Mouse (Mus musculus) midbrain, embryonic 12.5 days (tissue): ENCODE measurements at regions not wholly inside any gene's neighbourhood (a gene's known extent, or its start where the extent isn't known, plus 50 kb on each side); places are given as distances from the start of the nearest gene placed in this dataset.

Experiments
- ATAC-seq: fragments of 200-750 bp; cut with Nextera tagmentation; 2 replicates; pipeline ENCODE4 v1.8.0; 2017; ENCODE audit warnings: low read depth, moderate TSS enrichment, moderate library complexity; ENCODE audit not compliant: low FRiP score
- H3K27ac ChIP-seq: fragments of 300-500 bp; sonication (generic); replicated peaks from 2 replicates; pipeline ENCODE4 v1.5.1; 2016; ENCODE audit warnings: mild to moderate bottlenecking
- H3K27me3 ChIP-seq: fragments of 300-500 bp; sonication (generic); 2 replicates; pipeline ENCODE4 v1.6.1; 2016; ENCODE audit warnings: mild to moderate bottlenecking
- H3K36me3 ChIP-seq: fragments of 300-500 bp; sonication (generic); 2 replicates; pipeline ENCODE4 v1.6.1; 2016
- H3K4me1 ChIP-seq: fragments of 300-500 bp; sonication (generic); 2 replicates; pipeline ENCODE4 v1.6.1; 2016
- H3K4me2 ChIP-seq: fragments of 300-500 bp; sonication (generic); replicated peaks from 2 replicates; pipeline ENCODE4 v1.6.1; 2016; ENCODE audit warnings: mild to moderate bottlenecking, moderate library complexity
- H3K4me3 ChIP-seq: fragments of 300-500 bp; sonication (generic); 2 replicates; pipeline ENCODE4 v1.5.1; 2016; ENCODE audit warnings: mild to moderate bottlenecking
- H3K9ac ChIP-seq: fragments of 300-500 bp; sonication (generic); replicated peaks from 2 replicates; pipeline ENCODE4 v1.6.1; 2016; ENCODE audit warnings: mild to moderate bottlenecking, moderate library complexity
- H3K9me3 ChIP-seq: fragments of 300-500 bp; sonication (generic); 2 replicates; pipeline ENCODE4 v1.6.1; 2016; ENCODE audit warnings: mild to moderate bottlenecking
- WGBS: fragments of 180-500 bp; shearing (Covaris S2); methylation state at CpG from one replicate; pipeline ENCODE4 v1.1.7; 2016; 5-methylcytosine and 5-hydroxymethylcytosine counted together

- no peak overlapping the region for H3K4me3 ChIP-seq
- no peaks in the 10 kb centered on the region for H3K27me3 ChIP-seq
- 96% methylated on average over 2 of the region's 2 CpGs for WGBS
- no peak overlapping the region for H3K27ac ChIP-seq
- H3K4me1 ChIP-seq, result no peaks in the 10 kb centered on the region
- H3K4me2 ChIP-seq, result no peak overlapping the region
- H3K36me3 ChIP-seq, result no peaks in the 10 kb centered on the region
- 0 out of 2 replicates have a peak, but pooled peaks cover 3% of the 10 kb centered on the region for H3K9me3 ChIP-seq
- no peak overlapping the region for H3K9ac ChIP-seq
- ATAC-seq, result no peak
Observed at GRCm38 (mm10) chr13:60398836-60399235, 202.9 kb upstream of the Dapk1 start.

DNA sequence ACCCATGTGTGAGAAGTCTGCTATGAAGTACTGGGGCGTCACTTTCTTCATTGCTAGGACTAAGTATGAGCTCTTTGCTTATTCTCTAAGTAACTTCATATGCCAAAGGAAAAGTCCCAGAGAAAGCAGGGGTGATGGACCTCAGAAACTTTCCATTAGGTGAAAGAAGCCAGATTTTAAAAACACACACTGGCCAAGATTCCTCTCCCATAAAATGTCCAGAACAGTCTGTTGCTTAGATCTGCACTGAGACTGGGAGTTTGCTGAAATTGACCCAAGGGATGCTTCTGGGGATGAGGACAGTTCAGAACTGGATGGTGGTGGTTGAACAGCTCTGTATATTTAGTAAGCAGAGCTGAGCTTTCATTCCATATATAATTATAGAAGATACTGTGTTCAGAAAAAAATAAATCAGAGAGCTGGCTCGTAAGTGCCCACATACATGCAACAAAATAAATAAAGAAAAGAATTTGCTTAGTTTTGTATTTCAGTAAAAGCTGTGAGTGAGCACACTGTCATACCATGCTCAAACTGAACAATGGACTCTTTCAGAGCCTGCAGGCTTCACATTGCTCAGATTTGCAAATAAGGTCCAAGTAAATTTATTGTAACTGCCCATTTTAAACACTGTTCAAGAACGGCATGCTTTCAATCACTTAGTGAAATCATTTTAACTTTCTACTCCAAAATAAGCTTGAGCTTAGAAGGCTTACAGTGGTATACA is 200.8 kb upstream of the Dapk1 start:
- ATAC-seq, result no peak
- Histone ChIP-seq H3K4me3 (no peak overlapping the region), H3K9ac (no peak overlapping the region), H3K4me2 (no peak overlapping the region), H3K27ac (no peak overlapping the region), H3K27me3 (no peaks in the 10 kb centered on the region), H3K4me1 (no peaks in the 10 kb centered on the region), H3K9me3 (0 out of 2 replicates have a peak, but pooled peaks cover 3% of the 10 kb centered on the region), H3K36me3 (no peaks in the 10 kb centered on the region)
- WGBS, result 88% methylated on average over 3 of the region's 3 CpGs

DNA sequence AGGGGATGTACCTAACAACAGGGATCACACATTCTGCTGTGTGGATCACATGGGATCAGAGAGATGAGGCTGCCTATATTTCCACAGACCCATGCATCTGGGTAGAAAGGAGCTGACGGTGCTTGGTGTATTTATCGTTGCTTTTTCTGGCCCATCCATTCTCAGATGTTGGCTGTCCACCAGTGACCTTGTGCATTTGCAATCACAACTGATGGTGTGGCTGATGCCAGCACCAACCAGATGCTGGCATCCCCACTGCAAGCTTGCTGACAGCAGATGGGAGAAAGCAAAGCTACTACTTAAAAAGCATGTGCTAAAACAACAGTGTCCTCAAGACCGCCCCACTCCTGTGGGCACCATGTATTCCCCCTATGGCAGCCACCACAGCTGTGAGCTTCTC is 198.3 kb upstream of the Dapk1 start:
- Histone ChIP-seq H3K27ac (no peak overlapping the region), H3K4me2 (no peak overlapping the region), H3K4me3 (no peak overlapping the region), H3K4me1 (no peaks in the 10 kb centered on the region), H3K27me3 (no peaks in the 10 kb centered on the region), H3K9ac (no peak overlapping the region), H3K9me3 (0 out of 2 replicates have a peak, but pooled peaks cover 3% of the 10 kb centered on the region), H3K36me3 (no peaks in the 10 kb centered on the region)
- ATAC-seq, result no peak
- WGBS, result 96% methylated on average over 3 of the region's 3 CpGs

GRCm38 (mm10) chr13:60407344-60407743 is 194.4 kb upstream of the Dapk1 start:
- 92% methylated on average over 4 of the region's 4 CpGs for WGBS
- H3K9ac ChIP-seq, result no peak overlapping the region
- ATAC-seq, result no peak
- no peaks in the 10 kb centered on the region for H3K36me3 ChIP-seq
- H3K9me3 ChIP-seq, result no peaks in the 10 kb centered on the region
- H3K27me3 ChIP-seq, result no peaks in the 10 kb centered on the region
- no peak overlapping the region for H3K4me3 ChIP-seq
- no peaks in the 10 kb centered on the region for H3K4me1 ChIP-seq
- no peak overlapping the region for H3K4me2 ChIP-seq
- H3K27ac ChIP-seq, result no peak overlapping the region

DNA sequence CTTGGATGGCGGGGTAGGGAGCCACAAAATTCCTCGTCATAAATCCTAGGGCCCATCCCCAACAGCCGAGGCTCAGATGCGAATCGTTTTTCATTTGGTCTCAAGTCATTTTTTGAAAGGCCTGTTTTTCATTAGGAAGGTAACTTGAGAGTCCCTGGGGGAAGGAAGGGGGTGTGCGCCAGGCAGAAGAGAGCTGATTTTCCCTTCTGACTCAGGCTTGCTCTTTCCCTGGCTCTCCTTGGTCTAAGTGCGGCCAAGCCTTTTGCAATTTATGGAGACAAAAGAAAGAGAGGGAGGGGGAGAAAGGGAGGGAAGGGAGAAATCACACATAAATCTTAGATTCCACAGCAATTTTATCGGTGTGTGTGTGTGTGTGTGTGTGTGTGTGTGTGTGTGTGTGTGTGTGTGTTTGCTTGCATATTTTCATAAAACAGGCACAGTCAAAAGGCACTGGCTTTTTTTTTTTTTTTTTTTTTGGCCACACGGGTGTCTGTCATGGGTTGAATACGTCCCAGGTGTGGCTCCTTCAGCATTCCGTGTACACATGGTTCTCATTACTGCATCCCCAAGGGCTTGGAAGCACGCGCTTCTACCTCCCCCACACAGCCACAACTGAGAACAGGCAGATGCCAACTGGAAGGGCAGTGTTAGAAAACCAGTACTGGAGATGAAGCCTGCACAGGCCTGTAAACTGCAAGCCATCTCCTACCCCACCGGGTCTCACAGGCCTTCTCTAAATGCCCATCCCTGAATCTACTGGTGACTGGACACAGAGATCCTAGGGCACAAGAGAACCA is 191.8 kb upstream of the Dapk1 start:
- no peak overlapping the region for H3K4me3 ChIP-seq
- no peaks in the 10 kb centered on the region for H3K36me3 ChIP-seq
- no peaks in the 10 kb centered on the region for H3K4me1 ChIP-seq
- H3K9ac ChIP-seq, result no peak overlapping the region
- no peak overlapping the region for H3K4me2 ChIP-seq
- no peaks in the 10 kb centered on the region for H3K27me3 ChIP-seq
- H3K9me3 ChIP-seq, result no peaks in the 10 kb centered on the region
- no peak overlapping the region for H3K27ac ChIP-seq
- WGBS, result 66% methylated on average over 13 of the region's 14 CpGs
- ATAC-seq, result no peak

- WGBS, result 94% methylated on average over 1 of the region's 1 CpGs
- H3K4me3 ChIP-seq, result no peak overlapping the region
- no peak for ATAC-seq
Observed at GRCm38 (mm10) chr13:60416024-60416423, 185.7 kb upstream of the Dapk1 start.

GRCm38 (mm10) chr13:60417015-60417414 is 184.7 kb upstream of the Dapk1 start:
- WGBS, result 87% methylated on average over 8 of the region's 8 CpGs

More at GRCm38 (mm10) chr13:60416024-60416423, 185.7 kb upstream of the Dapk1 start:
- no peaks in the 10 kb centered on the region for H3K27me3 ChIP-seq
- H3K36me3 ChIP-seq, result no peaks in the 10 kb centered on the region
- no peak overlapping the region for H3K27ac ChIP-seq
- H3K9me3 ChIP-seq, result no peaks in the 10 kb centered on the region
- H3K4me2 ChIP-seq, result no peak overlapping the region
- H3K4me1 ChIP-seq, result peaks cover 6% of the 10 kb centered on the region
- no peak overlapping the region for H3K9ac ChIP-seq

DNA sequence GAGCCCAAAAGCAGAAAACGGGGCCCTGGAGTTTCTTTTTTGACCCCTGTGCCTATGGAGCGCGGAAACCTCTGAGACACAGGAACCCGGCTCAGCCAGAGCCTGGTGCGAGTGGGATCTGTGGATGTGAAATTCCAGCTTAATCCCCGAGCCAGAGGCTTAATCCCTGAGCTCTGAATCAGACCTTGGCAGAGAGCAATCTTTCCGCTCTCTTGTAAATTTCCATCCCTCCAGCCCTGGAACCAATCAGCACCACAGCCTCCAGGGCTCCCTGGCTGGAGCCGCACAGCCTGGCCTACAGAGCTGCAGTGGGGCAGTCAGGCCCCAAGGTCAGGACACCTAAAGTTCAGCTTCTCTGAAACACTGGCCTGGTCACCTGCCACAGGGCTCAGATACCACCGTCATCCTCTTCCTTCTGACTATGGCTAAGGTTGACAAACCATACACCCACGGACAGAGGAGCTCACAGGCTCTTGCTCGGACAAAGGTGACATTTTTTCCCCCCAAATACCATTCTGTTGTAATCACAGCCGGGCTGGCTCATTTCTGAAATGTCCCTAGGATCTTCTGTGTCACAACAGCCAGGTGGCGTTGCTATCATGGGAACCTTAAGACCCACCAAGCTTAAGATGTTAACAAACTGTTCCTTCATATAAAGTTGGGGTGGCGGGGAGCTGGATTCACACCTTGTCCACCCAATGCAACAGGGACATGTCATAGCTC is 184.2 kb upstream of the Dapk1 start:
- Histone ChIP-seq H3K4me2 (no peak overlapping the region), H3K9ac (no peak overlapping the region), H3K4me3 (no peak overlapping the region), H3K27me3 (no peaks in the 10 kb centered on the region), H3K9me3 (no peaks in the 10 kb centered on the region), H3K36me3 (no peaks in the 10 kb centered on the region), H3K27ac (no peak overlapping the region), H3K4me1 (peaks cover 6% of the 10 kb centered on the region)
- no peak for ATAC-seq
- WGBS, result 64% methylated on average over 14 of the region's 14 CpGs

More at GRCm38 (mm10) chr13:60417015-60417414, 184.7 kb upstream of the Dapk1 start:
- H3K27ac ChIP-seq, result no peak overlapping the region
- no peaks in the 10 kb centered on the region for H3K36me3 ChIP-seq
- peaks cover 6% of the 10 kb centered on the region for H3K4me1 ChIP-seq
- H3K9ac ChIP-seq, result no peak overlapping the region
- no peaks in the 10 kb centered on the region for H3K27me3 ChIP-seq
- H3K9me3 ChIP-seq, result no peaks in the 10 kb centered on the region
- no peak overlapping the region for H3K4me3 ChIP-seq
- H3K4me2 ChIP-seq, result no peak overlapping the region
- ATAC-seq, result no peak

- 17% methylated on average over 7 of the region's 7 CpGs for WGBS
- H3K27me3 ChIP-seq, result no peaks in the 10 kb centered on the region
- no peak overlapping the region for H3K4me2 ChIP-seq
- H3K9me3 ChIP-seq, result no peaks in the 10 kb centered on the region
- peaks cover 6% of the 10 kb centered on the region for H3K4me1 ChIP-seq
- no peak overlapping the region for H3K27ac ChIP-seq
- no peak overlapping the region for H3K9ac ChIP-seq
- no peak overlapping the region for H3K4me3 ChIP-seq
- no peak for ATAC-seq
- H3K36me3 ChIP-seq, result no peaks in the 10 kb centered on the region
Observed at GRCm38 (mm10) chr13:60420386-60420785, 181.4 kb upstream of the Dapk1 start.

DNA sequence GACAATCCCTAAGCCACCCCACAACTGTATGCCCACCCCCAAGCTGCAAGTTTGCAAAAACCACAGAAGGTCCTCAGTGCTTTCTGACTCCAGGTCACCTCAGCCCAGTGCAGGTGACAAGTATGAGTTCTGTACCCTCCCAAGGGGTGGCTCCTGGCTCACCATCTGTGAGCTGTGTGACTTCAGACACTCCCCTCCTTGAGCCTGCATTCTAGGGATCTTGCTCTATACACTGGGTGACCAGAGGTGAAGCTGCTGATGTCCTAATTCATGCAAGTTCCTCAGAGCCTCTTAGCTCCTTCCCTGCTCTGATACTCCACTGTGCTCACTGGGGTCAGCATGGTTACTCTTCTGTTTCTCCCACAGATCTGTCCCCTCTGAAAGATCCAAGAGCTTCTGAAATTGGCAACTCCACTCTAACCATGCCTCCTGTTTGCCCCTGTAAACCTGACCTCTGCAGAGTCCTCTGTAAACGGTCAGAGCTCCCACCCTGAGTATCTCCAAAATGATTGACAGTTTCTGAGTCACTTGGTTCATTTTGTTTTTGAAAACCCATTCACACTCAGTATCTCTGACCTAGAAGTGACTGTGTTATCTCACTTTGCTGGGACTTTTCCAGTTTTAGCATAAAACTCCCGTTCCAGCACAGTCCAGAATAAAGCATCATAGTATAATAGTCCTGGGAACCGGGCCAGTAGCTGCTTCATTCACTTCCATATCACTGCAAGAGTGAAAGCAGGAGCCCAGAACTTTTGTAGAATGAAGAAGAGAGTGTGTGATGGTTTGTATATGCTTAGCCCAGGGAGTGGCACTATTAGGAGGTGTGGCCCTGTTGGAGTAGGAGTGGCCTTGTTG is 180.7 kb upstream of the Dapk1 start:
- H3K27me3 ChIP-seq, result no peaks in the 10 kb centered on the region
- no peak overlapping the region for H3K4me2 ChIP-seq
- no peaks in the 10 kb centered on the region for H3K9me3 ChIP-seq
- ATAC-seq, result no peak
- H3K36me3 ChIP-seq, result no peaks in the 10 kb centered on the region
- H3K27ac ChIP-seq, result no peak overlapping the region
- H3K9ac ChIP-seq, result no peak overlapping the region
- peaks cover 6% of the 10 kb centered on the region for H3K4me1 ChIP-seq
- H3K4me3 ChIP-seq, result no peak overlapping the region
- WGBS, result 72% methylated on average over 3 of the region's 3 CpGs

DNA sequence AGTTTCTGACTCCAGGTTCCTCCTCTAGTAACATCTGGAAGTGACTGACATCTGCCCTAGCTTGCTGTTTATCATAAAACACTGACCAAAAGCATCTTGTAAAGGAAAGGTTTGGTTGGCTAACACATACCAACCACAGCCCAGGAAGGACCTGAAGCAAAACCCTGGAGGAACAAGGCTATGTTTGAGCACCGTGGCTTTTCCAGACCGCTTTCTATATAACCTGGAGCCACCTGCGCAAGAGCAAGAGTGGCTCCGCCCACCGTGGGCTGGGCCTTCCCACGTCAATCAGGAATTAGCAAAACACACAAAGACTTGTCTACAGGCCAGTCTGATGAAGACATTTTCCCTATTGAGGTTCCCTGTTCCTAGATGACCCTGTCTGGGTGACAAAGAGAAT is 177.5 kb upstream of the Dapk1 start:
- Histone ChIP-seq H3K4me2 (no peak overlapping the region), H3K4me1 (peaks cover 13% of the 10 kb centered on the region), H3K4me3 (no peak overlapping the region), H3K27ac (no peak overlapping the region), H3K36me3 (no peaks in the 10 kb centered on the region), H3K27me3 (no peaks in the 10 kb centered on the region), H3K9ac (no peak overlapping the region), H3K9me3 (no peaks in the 10 kb centered on the region)
- no peak for ATAC-seq
- WGBS, result 67% methylated on average over 6 of the region's 6 CpGs
